Comparison of ENCODE assay signal across 8 mouse cellular contexts in genomic region chr19:56474869-56475550, GRCm38 (mm10). TPM values are rescaled to one million over a fixed set of nuclear protein-coding genes. Genes with fewer than 3 reads are reported as not detected.
DNase-seq lines count a peak whose midpoint lies in the region; ATAC-seq and TF ChIP-seq lines count a peak whose summit lies in the region.

No protein-coding gene starts in this region.

- H3K4me2 ChIP-seq in heart, embryonic 11.5 days: peak overlapping the region; percentile 54
- H3K4me2 ChIP-seq in heart, postnatal 0 days (ENCODE audit: low read depth, low read length): peak overlapping the region; percentile 24
- H3K4me2 ChIP-seq in lung, embryonic 14.5 days: peak overlapping the region; percentile 35

- H3K9me3 ChIP-seq in heart, embryonic 11.5 days (replicated peaks; ENCODE audit: control insufficient read depth, low read length): no peaks in the 10 kb centered on the region
- H3K9me3 ChIP-seq in heart, postnatal 0 days (replicated peaks; ENCODE audit: control insufficient read depth, low read length): no peaks in the 10 kb centered on the region
- no peaks in the 10 kb centered on the region for H3K9me3 ChIP-seq in lung, embryonic 14.5 days (ENCODE audit: low read depth, low read length)

- 43% methylated on average over 19 of the region's 19 CpGs for WGBS in heart, embryonic 11.5 days (ENCODE audit: insufficient replicate concordance)
- WGBS in heart, postnatal 0 days: 34% methylated on average over 19 of the region's 19 CpGs
- 47% methylated on average over 19 of the region's 19 CpGs for WGBS in lung, embryonic 14.5 days

- H3K27ac ChIP-seq in heart, embryonic 11.5 days (ENCODE audit: low read depth, low read length): no peak overlapping the region
- H3K27ac ChIP-seq in heart, postnatal 0 days (ENCODE audit: low read depth): no peak overlapping the region
- H3K27ac ChIP-seq in lung, embryonic 14.5 days (ENCODE audit: low read depth): no peak overlapping the region

- no peak overlapping the region for H3K4me3 ChIP-seq in heart, embryonic 11.5 days (ENCODE audit: low read depth, low read length)
- H3K4me3 ChIP-seq in heart, postnatal 0 days (ENCODE audit: low read depth, low read length): no peak overlapping the region
- no peak overlapping the region for H3K4me3 ChIP-seq in lung, embryonic 14.5 days (ENCODE audit: low read depth, low read length)

- H3K4me1 ChIP-seq in heart, embryonic 11.5 days (ENCODE audit: control insufficient read depth, insufficient read depth, low read length): peaks cover 4% of the 10 kb centered on the region; the same call in 1 of the 2 replicates
- no peaks in the 10 kb centered on the region for H3K4me1 ChIP-seq in heart, postnatal 0 days (ENCODE audit: control insufficient read depth, insufficient read depth)
- no peaks in the 10 kb centered on the region for H3K4me1 ChIP-seq in lung, embryonic 14.5 days (ENCODE audit: insufficient read depth)

- no peak for TF ChIP-seq EP300 in heart, postnatal 0 days (IDR thresholded peaks at IDR 0.05; ENCODE audit: low read depth)

- H3K27me3 ChIP-seq in heart, embryonic 11.5 days (ENCODE audit: control insufficient read depth, insufficient read depth, low read length): no peaks in the 10 kb centered on the region
- no peaks in the 10 kb centered on the region for H3K27me3 ChIP-seq in heart, postnatal 0 days (ENCODE audit: control insufficient read depth, insufficient read depth, low read length)
- no peaks in the 10 kb centered on the region for H3K27me3 ChIP-seq in lung, embryonic 14.5 days (ENCODE audit: insufficient read depth, low read length)

- H3K9ac ChIP-seq in heart, embryonic 11.5 days (ENCODE audit: low read depth, low read length): no peak overlapping the region
- H3K9ac ChIP-seq in heart, postnatal 0 days (replicated peaks; ENCODE audit: low read depth, low read length): no peak overlapping the region
- no peak overlapping the region for H3K9ac ChIP-seq in lung, embryonic 14.5 days

- intact Hi-C loops in heart, postnatal 25 days (cut with DNase I): no loop called here

- no peaks in the 10 kb centered on the region for H3K36me3 ChIP-seq in heart, embryonic 11.5 days (ENCODE audit: control insufficient read depth, insufficient read depth, low read length)
- H3K36me3 ChIP-seq in heart, postnatal 0 days (replicated peaks; ENCODE audit: control insufficient read depth, insufficient read depth, low read length): no peaks in the 10 kb centered on the region
- no peaks in the 10 kb centered on the region for H3K36me3 ChIP-seq in lung, embryonic 14.5 days (ENCODE audit: insufficient read depth)

- DNase-seq in heart, postnatal 25 days (ENCODE audit: low spot score): no peak
- DNase-seq in ES-CJ7 (ENCODE audit: low read depth, low spot score) (peak; percentile 66), MN1 (ENCODE audit: low spot score) (no peak)
- peak; percentile 18 for DNase-seq in heart, postnatal 0 days (ENCODE audit: low spot score)
- peak; percentile 79 for DNase-seq in lung, embryonic 14.5 days
- DNase-seq in yolk sac, embryonic 10.5 days (ENCODE audit: low spot score): peak; percentile 10
- no peak for DNase-seq in left cerebral cortex, adult 18-20 months (ENCODE audit: low spot score in 2 of 2)

- ATAC-seq in heart, embryonic 11.5 days (replicated peaks; ENCODE audit: insufficient number of reproducible peaks, low FRiP score, low TSS enrichment): no peak
- peak; percentile 60 for ATAC-seq in heart, postnatal 0 days (ENCODE audit: insufficient read depth, low read depth)
- peak; percentile 54; the same call in 1 of the 2 replicates for ATAC-seq in lung, embryonic 14.5 days (ENCODE audit: insufficient read depth)

- TF ChIP-seq CTCF in heart, postnatal 0 days (IDR thresholded peaks at IDR 0.05; ENCODE audit: low read depth): no peak
- TF ChIP-seq CTCF in lung, embryonic 14.5 days (IDR thresholded peaks at IDR 0.05; ENCODE audit: low read depth): no peak

RNA-seq across cellular contexts. Expression of gene Plekhs1, which starts 13.6 kb away (rescaled TPM):
- polyA plus RNA-seq in heart, embryonic 11.5 days (2014; fragmentation: Nextera tagmentation; extraction: Ambion mirVana): 0.06 TPM in 1 of 2 replicates, not detected in the other
- under 1 TPM in 1 of 2 experiments, not detected in 1; 0.25 TPM for total RNA-seq in heart, postnatal 25 days (2021)
- 0.31 TPM in 1 of 2 replicates, not detected in the other for total RNA-seq in heart, postnatal 0 days (2014; rRNA removed; ENCODE audit: low replicate concordance)
- polyA plus RNA-seq in heart, postnatal 0 days (2015; fragmentation: Nextera tagmentation; extraction: Ambion mirVana): 0.05 and 0.07 TPM in 2 replicates
- 0.61 and 1.0 TPM in 2 replicates for polyA plus RNA-seq in lung, embryonic 14.5 days (2014; fragmentation: Nextera tagmentation; extraction: Ambion mirVana)
- total RNA-seq in left cerebral cortex, adult 18-20 months (2021): under 1 TPM; 0.77 to 0.91 TPM

Comparison
In these comparisons a context has a peak if more than half of its experiments do, and no peak if none do; other contexts are left out.
1. DNase-seq: peak in ES-CJ7 (single experiment), heart, postnatal 0 days (single experiment), lung, embryonic 14.5 days (single experiment) and yolk sac, embryonic 10.5 days (single experiment); none in heart, postnatal 25 days (single experiment), left cerebral cortex, adult 18-20 months (0 of 2) and MN1 (single experiment).
2. Peak in every context shown above with its lines, with median percentiles within 50 percentile points of each other: H3K4me2 ChIP-seq.